Mouse (Mus musculus) liver, embryonic 14.5 days (tissue): ENCODE results near the gene Kncn.

Experiments used
- CTCF ChIP-seq: IDR thresholded peaks from 2 replicates; pipeline ENCODE4 v1.5.1; 2016; ENCODE audit warnings: antibody characterized with exemption, low read depth, control low read depth
- EP300 ChIP-seq: IDR thresholded peaks from 2 replicates; pipeline ENCODE4 v1.6.1; 2016; ENCODE audit warnings: antibody characterized with exemption, low read depth

DNA sequence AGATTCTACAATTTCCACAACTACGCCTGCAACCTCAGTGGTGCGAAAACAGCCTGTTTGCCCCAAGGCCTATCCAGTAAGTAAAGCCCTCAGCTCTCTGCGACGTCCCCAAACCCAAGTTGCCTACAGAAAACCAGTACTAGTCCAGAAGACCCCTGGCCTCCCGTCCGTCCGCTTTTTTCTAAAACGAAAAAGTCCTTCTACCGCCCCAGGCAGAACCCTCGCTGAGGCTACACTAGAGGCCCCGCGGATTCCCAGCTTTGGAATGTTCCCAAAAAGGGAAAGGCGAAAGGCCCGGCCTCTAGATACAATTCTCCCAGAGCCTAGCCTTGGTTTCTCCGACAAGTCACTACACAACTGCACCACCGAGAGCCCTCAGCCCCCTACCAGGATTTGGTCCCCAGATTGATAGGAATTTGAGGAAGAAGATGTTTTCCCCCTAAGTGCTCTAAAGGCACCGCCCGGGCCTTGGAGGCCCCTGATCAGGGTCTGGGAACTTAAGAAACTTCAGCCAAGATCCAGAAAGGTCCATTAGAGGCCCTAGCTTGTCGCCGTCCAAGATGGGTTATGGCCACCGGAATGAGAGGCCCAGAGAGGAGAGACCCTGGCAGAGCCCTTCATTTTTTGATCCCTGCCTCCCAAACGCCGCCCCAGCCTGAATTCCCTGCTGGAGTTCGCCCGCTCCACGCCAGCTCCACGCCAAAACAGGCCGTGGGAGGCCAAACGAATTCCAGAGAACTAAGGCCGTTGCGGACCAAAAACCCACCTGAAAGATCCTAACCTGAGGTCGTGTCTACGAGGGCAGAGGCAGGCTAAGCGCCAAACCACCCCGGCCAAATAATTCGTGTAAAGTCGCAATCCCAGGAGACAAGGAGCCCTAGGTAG is 54.3 kb downstream of the Kncn start:
- no peak for TF ChIP-seq CTCF
- no peak for TF ChIP-seq EP300
